Mouse (Mus musculus): ENCODE measurements around the gene Ahsa1. TPM values are rescaled to one million over a fixed set of nuclear protein-coding genes. Genes with fewer than 3 reads are reported as not detected.
"Not testable (repeated sequence)": the region's sequence is repeated elsewhere in the genome, so short reads cannot be mapped to it uniquely, and the experiment has no call there.

The Ahsa1 gene
- total RNA-seq, 2 experiments from 2014 or later = 174 to 176 TPM

GRCm38 (mm10) chr12:87265444-87265843 is 835 bp upstream of the Ahsa1 start:
- no peak for DNase-seq (ENCODE audit: low spot score in 2 of 2)
- Histone ChIP-seq H3K4me3 (peak overlapping the region; percentile 88), H3K27ac (peak overlapping the region; percentile 94)
- no peak for TF ChIP-seq CTCF (conservative IDR thresholded peaks at IDR 0.05)

- H3K4me3 ChIP-seq = peak overlapping the region; percentile 88
- DNase-seq (ENCODE audit: low spot score in 2 of 2) = peak in 1 of 2 experiments; percentile 4
- peak overlapping the region; percentile 94 for H3K27ac ChIP-seq
- TF ChIP-seq CTCF (conservative IDR thresholded peaks at IDR 0.05) = no peak
These were observed 736 bp downstream of the Ahsa1 start for GRCm38 (mm10) chr12:87266827-87267603.

- no peak overlapping the region; the same call in 1 of the 2 replicates for H3K27ac ChIP-seq
- peak in 1 of 2 experiments; percentile 49 for DNase-seq (ENCODE audit: low spot score in 2 of 2)
- peak overlapping the region; percentile 88 for H3K4me3 ChIP-seq
- peak; percentile 74 for TF ChIP-seq CTCF (conservative IDR thresholded peaks at IDR 0.05)
These were observed 1.4 kb downstream of the Ahsa1 start for GRCm38 (mm10) chr12:87267682-87268081.

GRCm38 (mm10) chr12:87274853-87275831 is 8.9 kb downstream of the Ahsa1 start:
- H3K27ac ChIP-seq = no peak overlapping the region
- H3K4me3 ChIP-seq = no peak overlapping the region
- no peak for DNase-seq (ENCODE audit: low spot score in 2 of 2)
- no peak for TF ChIP-seq CTCF (conservative IDR thresholded peaks at IDR 0.05)

- DNase-seq (ENCODE audit: low spot score in 2 of 2); H3K27ac ChIP-seq; H3K4me3 ChIP-seq: not testable (repeated sequence)
These were observed 11.0 kb downstream of the Ahsa1 start for GRCm38 (mm10) chr12:87277251-87277650.

- H3K27ac ChIP-seq = no peak overlapping the region
- TF ChIP-seq CTCF (conservative IDR thresholded peaks at IDR 0.05) = no peak
- H3K4me3 ChIP-seq = no peak overlapping the region
- no peak for DNase-seq (ENCODE audit: low spot score in 2 of 2)
These were observed 11.9 kb downstream of the Ahsa1 start for GRCm38 (mm10) chr12:87278118-87278730.

GRCm38 (mm10) chr12:87279350-87279749 is 13.1 kb downstream of the Ahsa1 start:
- TF ChIP-seq CTCF (conservative IDR thresholded peaks at IDR 0.05) = no peak
- no peak overlapping the region for H3K27ac ChIP-seq
- no peak overlapping the region for H3K4me3 ChIP-seq
- no peak for DNase-seq (ENCODE audit: low spot score in 2 of 2)

GRCm38 (mm10) chr12:87279879-87280278 is 13.6 kb downstream of the Ahsa1 start:
- Histone ChIP-seq H3K4me3 (no peak overlapping the region), H3K27ac (no peak overlapping the region)
- peak; percentile 36 for TF ChIP-seq CTCF (conservative IDR thresholded peaks at IDR 0.05)
- no peak for DNase-seq (ENCODE audit: low spot score in 2 of 2)

- no peak for TF ChIP-seq CTCF (conservative IDR thresholded peaks at IDR 0.05)
- Histone ChIP-seq H3K27ac (no peak overlapping the region), H3K4me3 (no peak overlapping the region)
- no peak for DNase-seq (ENCODE audit: low spot score in 2 of 2)
These were observed 15.5 kb downstream of the Ahsa1 start for GRCm38 (mm10) chr12:87281766-87282165.

- no peak for TF ChIP-seq CTCF (conservative IDR thresholded peaks at IDR 0.05)
- no peak overlapping the region for H3K4me3 ChIP-seq
These were observed 16.5 kb downstream of the Ahsa1 start for GRCm38 (mm10) chr12:87282743-87283142.

GRCm38 (mm10) chr12:87283706-87284105 is 17.4 kb downstream of the Ahsa1 start:
- DNase-seq (ENCODE audit: low spot score in 2 of 2) = no peak
- H3K4me3 ChIP-seq = no peak overlapping the region
- TF ChIP-seq CTCF (conservative IDR thresholded peaks at IDR 0.05) = no peak
- no peak overlapping the region for H3K27ac ChIP-seq

More at GRCm38 (mm10) chr12:87282743-87283142, 16.5 kb downstream of the Ahsa1 start:
- no peak overlapping the region for H3K27ac ChIP-seq
- DNase-seq (ENCODE audit: low spot score in 2 of 2) = no peak

GRCm38 (mm10) chr12:87284268-87284667 is 18.0 kb downstream of the Ahsa1 start:
- no peak overlapping the region for H3K4me3 ChIP-seq
- TF ChIP-seq CTCF (conservative IDR thresholded peaks at IDR 0.05) = no peak
- no peak for DNase-seq (ENCODE audit: low spot score in 2 of 2)
- H3K27ac ChIP-seq = no peak overlapping the region

GRCm38 (mm10) chr12:87284726-87285125 is 18.4 kb downstream of the Ahsa1 start:
- DNase-seq (ENCODE audit: low spot score in 2 of 2) = no peak
- Histone ChIP-seq H3K4me3 (no peak overlapping the region), H3K27ac (no peak overlapping the region)
- TF ChIP-seq CTCF (conservative IDR thresholded peaks at IDR 0.05) = no peak

Data from layer of hippocampus, adult 2 months (tissue).